Mouse (Mus musculus) cortical plate, adult 2 months (tissue): ENCODE measurements at regions not wholly inside any gene's neighbourhood (a gene's known extent, or its start where the extent isn't known, plus 50 kb on each side); places are given as distances from the start of the nearest gene placed in this dataset.

Source experiments
- CTCF ChIP-seq: fragments of 200-500 bp; IDR thresholded peaks from 2 replicates; pipeline ENCODE4 v1.5.1; 2011; ENCODE audit warnings: mild to moderate bottlenecking, control low read depth, low read length; ENCODE audit not compliant: insufficient read depth; ENCODE audit errors: extremely low read depth
- POLR2A ChIP-seq: fragments of 200-500 bp; IDR thresholded peaks from 2 replicates; pipeline ENCODE4 v1.6.1; 2011; ENCODE audit warnings: mild to moderate bottlenecking, low read length, control low read depth; ENCODE audit not compliant: insufficient read depth; ENCODE audit errors: extremely low read depth

DNA sequence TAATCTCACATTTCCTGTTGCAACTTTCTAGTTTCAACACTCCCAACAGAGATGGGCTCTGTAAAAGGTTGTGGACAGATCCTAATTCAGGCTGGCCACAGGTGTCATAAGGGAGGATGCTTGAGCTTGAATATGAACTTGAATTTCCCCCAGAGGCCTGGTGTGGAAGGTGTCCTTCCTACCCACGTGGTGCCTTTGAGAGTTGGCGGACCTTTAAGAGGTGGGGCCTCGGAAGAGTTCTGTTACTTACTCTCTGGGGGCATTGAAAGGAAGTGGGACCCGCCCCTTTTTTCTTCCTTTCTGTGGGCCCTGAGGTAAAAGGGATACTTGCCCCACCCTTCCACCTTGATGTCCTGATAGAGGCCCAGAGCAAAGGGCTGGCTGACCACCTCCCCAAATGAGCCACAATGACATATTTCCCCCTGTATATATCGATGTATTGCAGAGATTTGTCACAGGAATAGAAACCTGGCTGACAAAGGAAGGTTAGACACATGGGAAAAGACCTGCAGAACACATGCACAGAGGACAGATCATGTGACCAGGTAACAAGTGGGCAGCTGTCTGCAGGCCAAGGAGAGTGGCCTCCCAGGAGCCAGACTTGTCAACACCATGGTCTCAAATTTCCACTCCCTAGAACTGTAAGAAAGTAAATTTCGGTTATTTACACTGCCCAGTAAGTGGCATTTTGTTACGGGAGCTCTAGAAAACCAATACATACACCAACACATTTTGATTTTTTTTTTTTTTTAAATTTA lies 84.2 kb upstream of the Klf13 start:
- no peak for TF ChIP-seq POLR2A
- no peak for TF ChIP-seq CTCF
